Mouse (Mus musculus): Measurements from ENCODE around the gene Rab11fip5.

DNA sequence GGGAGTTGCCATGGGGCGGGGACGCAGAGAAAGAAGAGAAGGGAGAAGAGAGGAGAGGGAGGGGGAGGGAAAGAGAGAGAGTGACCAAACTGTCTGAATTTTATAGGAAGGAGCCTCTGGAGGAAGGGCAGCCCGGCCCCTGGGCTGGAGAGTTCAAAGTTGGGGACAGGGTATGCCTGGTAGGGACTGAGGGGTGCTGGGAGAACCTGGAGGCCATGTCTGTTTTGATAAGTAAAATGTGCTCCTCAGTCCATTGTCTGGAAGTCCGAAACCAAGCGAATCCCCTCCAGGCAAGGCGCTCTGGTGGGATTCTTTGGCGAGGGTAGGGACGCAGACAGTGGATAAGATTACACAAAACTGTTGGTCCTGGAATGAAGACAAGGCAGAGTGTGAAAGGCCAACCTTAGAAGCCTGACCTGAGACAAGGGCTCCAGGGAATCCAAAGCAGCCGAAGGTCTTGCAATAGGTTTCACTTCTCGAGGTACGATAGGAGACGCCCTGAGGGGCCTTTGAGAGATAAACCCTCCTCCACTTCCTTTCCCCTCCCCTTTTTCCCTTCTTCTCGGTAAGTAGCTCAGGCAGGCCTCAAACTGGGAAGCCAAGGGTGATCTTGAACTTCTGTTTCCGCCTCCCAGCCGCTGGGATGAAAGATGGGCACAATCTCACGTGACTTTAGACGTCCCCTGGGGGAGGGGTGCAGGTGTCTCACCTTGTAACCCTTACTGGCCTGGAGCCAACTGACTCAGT is 6.6 kb upstream of the Rab11fip5 start:
- TF ChIP-seq CTCF (IDR thresholded peaks at IDR 0.05; ENCODE audit: control insufficient read depth, insufficient read depth, low read length) (no peak), POLR2A (IDR thresholded peaks at IDR 0.05; ENCODE audit: borderline replicate concordance, control insufficient read depth, low read depth, low read length) (no peak)

All from bone marrow, adult 2 months (tissue).